In the genomic region with DNA sequence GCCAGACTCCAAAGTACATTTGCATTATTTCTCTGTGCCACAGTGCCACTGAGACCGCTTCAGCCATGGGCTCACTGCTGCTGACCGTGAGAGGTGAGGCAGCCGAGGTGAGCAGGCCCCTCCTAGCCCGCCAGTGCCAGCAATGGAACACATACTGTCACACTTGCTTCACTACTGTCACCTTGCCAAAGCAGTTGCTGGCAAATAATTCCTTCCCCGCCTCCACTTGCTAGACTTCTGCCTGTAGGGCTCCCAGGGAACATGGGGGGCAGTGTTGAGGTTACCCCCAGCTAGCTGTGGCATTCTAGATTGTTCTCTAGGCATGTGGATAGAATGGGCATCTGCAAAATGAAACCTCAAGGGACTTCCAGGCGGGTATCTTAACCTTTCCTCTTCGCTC, we compare ENCODE assay signal across 11 mouse cellular contexts. TPM values are rescaled to one million over a fixed set of nuclear protein-coding genes. Genes with fewer than 3 reads are reported as not detected.
DNase-seq lines count a peak whose midpoint lies in the region; ATAC-seq and TF ChIP-seq lines count a peak whose summit lies in the region.
"Had no signal": no experiment of that assay in that cellular context is flagged by ENCODE, and none has a peak within 500 bp of the region (broad histone marks: within the 10 kb centered on the region; RNA-seq: fewer than 3 reads in every experiment).

No protein-coding gene starts in this region.

- peak; percentile 69 to 80 for DNase-seq in heart, adult 2 months
- no peak for DNase-seq in heart, embryonic 10.5 days (ENCODE audit: low spot score)
- peak; percentile 76 for DNase-seq in adrenal gland, adult 2 months
- peak; percentile 60 for DNase-seq in forebrain, postnatal 0 days
- DNase-seq in layer of hippocampus, adult 11-12 months (ENCODE audit: low spot score) = peak; percentile 81
- DNase-seq in embryo, embryonic 9.5 days (ENCODE audit: extremely low spot score) = no peak
- no peak for DNase-seq in c-Kit-positive CD71-positive TER-119-positive erythroid progenitor cells, embryonic 14.5 days (ENCODE audit: low spot score)

- H3K36me3 ChIP-seq in heart, adult 2 months (ENCODE audit: control insufficient read depth, insufficient read depth, low read length) = no peaks in the 10 kb centered on the region
- H3K36me3 ChIP-seq in heart, embryonic 10.5 days = no peaks in the 10 kb centered on the region
- no peaks in the 10 kb centered on the region for H3K36me3 ChIP-seq in forebrain, postnatal 0 days (ENCODE audit: insufficient read depth)
- H3K36me3 ChIP-seq in neural tube, embryonic 14.5 days (ENCODE audit: control insufficient read depth, insufficient read depth, low read length) = no peaks in the 10 kb centered on the region

- TF ChIP-seq EP300 in heart, adult 2 months (IDR thresholded peaks at IDR 0.05; ENCODE audit: insufficient read depth, low read depth, low read length) = peak; percentile 32; the same call in 1 of the 2 replicates

- peaks cover 7% of the 10 kb centered on the region; the same call in 1 of the 2 replicates for H3K4me1 ChIP-seq in heart, adult 2 months (ENCODE audit: control insufficient read depth, insufficient read depth, low read length)
- H3K4me1 ChIP-seq in heart, embryonic 10.5 days = peaks cover 22% of the 10 kb centered on the region
- H3K4me1 ChIP-seq in forebrain, postnatal 0 days (ENCODE audit: insufficient read depth) = peaks cover 27% of the 10 kb centered on the region
- H3K4me1 ChIP-seq in neural tube, embryonic 14.5 days (ENCODE audit: control insufficient read depth, insufficient read depth, low read length) = peaks cover 37% of the 10 kb centered on the region

- no peaks in the 10 kb centered on the region for H3K79me2 ChIP-seq in heart, adult 2 months (replicated peaks; ENCODE audit: control insufficient read depth, insufficient read depth, low read length)

- WGBS in heart, adult 2 months = 53% methylated on average over 7 of the region's 7 CpGs
- WGBS in heart, embryonic 10.5 days = 63% methylated on average over 7 of the region's 7 CpGs
- WGBS in forebrain, postnatal 0 days = 33% methylated on average over 7 of the region's 7 CpGs
- 57% methylated on average over 7 of the region's 7 CpGs for WGBS in neural tube, embryonic 14.5 days

- intact Hi-C loops in heart, adult 2 months (cut with DNase I) = loop anchor here (10.0 kb wide), 1 partner anchor 198 kb away; no protein-coding TSS in a partner anchor

- 0 out of 2 replicates have a peak, but pooled peaks have one; percentile 19 for TF ChIP-seq POLR2A in heart, adult 2 months (IDR thresholded peaks at IDR 0.05; ENCODE audit: insufficient read depth, low read depth, low read length)

- H3K4me2 ChIP-seq in forebrain, postnatal 0 days (ENCODE audit: low read depth) = peak overlapping the region; percentile 84
- peak overlapping the region; percentile 20; the same call in 1 of the 2 replicates for H3K4me2 ChIP-seq in neural tube, embryonic 14.5 days (ENCODE audit: low read depth, low read length)

- peak overlapping the region; percentile 74 for H3K27ac ChIP-seq in heart, adult 2 months
- no peak overlapping the region for H3K27ac ChIP-seq in heart, embryonic 10.5 days
- H3K27ac ChIP-seq in forebrain, postnatal 0 days (ENCODE audit: low read depth, low read length) = no peak overlapping the region
- H3K27ac ChIP-seq in neural tube, embryonic 14.5 days (ENCODE audit: low read depth, low read length) = no peak overlapping the region
- H3K27ac ChIP-seq: kidney, postnatal 0 days had no signal

- H3K27me3 ChIP-seq in heart, adult 2 months (ENCODE audit: control insufficient read depth, insufficient read depth, low read length) = peaks cover 3% of the 10 kb centered on the region; the same call in 1 of the 2 replicates
- peaks cover 54% of the 10 kb centered on the region for H3K27me3 ChIP-seq in heart, embryonic 10.5 days (ENCODE audit: insufficient read depth, poor library complexity, severe bottlenecking)
- no peaks in the 10 kb centered on the region for H3K27me3 ChIP-seq in forebrain, postnatal 0 days (ENCODE audit: insufficient read depth, low read length)
- peaks cover 4% of the 10 kb centered on the region; the same call in 1 of the 2 replicates for H3K27me3 ChIP-seq in neural tube, embryonic 14.5 days (ENCODE audit: control insufficient read depth, insufficient read depth, low read length)

- no peaks in the 10 kb centered on the region for H3K9me3 ChIP-seq in heart, embryonic 10.5 days
- no peaks in the 10 kb centered on the region for H3K9me3 ChIP-seq in forebrain, postnatal 0 days (ENCODE audit: low read length)
- no peaks in the 10 kb centered on the region for H3K9me3 ChIP-seq in neural tube, embryonic 14.5 days (ENCODE audit: control insufficient read depth, low read length)

- peak; percentile 58 for TF ChIP-seq CTCF in heart, adult 2 months (IDR thresholded peaks at IDR 0.05)
- TF ChIP-seq CTCF in forebrain, postnatal 0 days (IDR thresholded peaks at IDR 0.05; ENCODE audit: low read depth) = peak; percentile 48

- peak; percentile 10; the same call in 1 of the 2 replicates for ATAC-seq in forebrain, postnatal 0 days
- ATAC-seq in neural tube, embryonic 14.5 days (ENCODE audit: low read depth) = no peak

- 0 out of 2 replicates have a peak overlapping the region, but pooled peaks have one; percentile 2 for H3K9ac ChIP-seq in heart, adult 2 months (ENCODE audit: low read depth, low read length)
- no peak overlapping the region for H3K9ac ChIP-seq in forebrain, postnatal 0 days
- H3K9ac ChIP-seq in neural tube, embryonic 14.5 days (replicated peaks; ENCODE audit: low read depth, low read length) = no peak overlapping the region

- no peak overlapping the region for H3K4me3 ChIP-seq in heart, adult 2 months
- no peak overlapping the region for H3K4me3 ChIP-seq in heart, embryonic 10.5 days
- no peak overlapping the region for H3K4me3 ChIP-seq in forebrain, postnatal 0 days (ENCODE audit: low read depth, low read length)
- no peak overlapping the region for H3K4me3 ChIP-seq in neural tube, embryonic 14.5 days (ENCODE audit: low read depth, low read length)

RNA-seq across cellular contexts. Expression of a gene that starts 6.0 kb away (rescaled TPM):
- 10 to 100 TPM; 77.9 to 91.6 TPM for total RNA-seq in heart, adult 2 months (2021)
- 30.1 and 40.7 TPM in 2 replicates for polyA plus RNA-seq in heart, adult 2 months (2012; rRNA removed)
- polyA plus RNA-seq in heart, embryonic 10.5 days (2016; fragmentation: Nextera tagmentation; extraction: Ambion mirVana) = 0.92 and 1.4 TPM in 2 replicates
- total RNA-seq in adrenal gland, adult 2 months (2021) = 100 to 1,000 TPM in 1 of 2 experiments, 10 to 100 TPM in 1; 95.3 to 270 TPM
- polyA plus RNA-seq in adrenal gland, adult 2 months (2012; rRNA removed) = 38.0 and 59.1 TPM in 2 replicates
- total RNA-seq in forebrain, postnatal 0 days (2014; rRNA removed) = 582 and 641 TPM in 2 replicates
- polyA plus RNA-seq in forebrain, postnatal 0 days (2015; fragmentation: Nextera tagmentation; extraction: Ambion mirVana) = 985 and 1,388 TPM in 2 replicates
- polyA plus RNA-seq in neural tube, embryonic 14.5 days (2014; fragmentation: Nextera tagmentation; extraction: Ambion mirVana) = 925 and 1,009 TPM in 2 replicates
- total RNA-seq: common myeloid progenitor, adult 5-6 weeks had no signal

RNA-seq across cellular contexts. Expression of a gene that starts 51.1 kb away (rescaled TPM):
- total RNA-seq in heart, adult 2 months (2021) = not detected
- 0.23 and 0.33 TPM in 2 replicates for polyA plus RNA-seq in heart, adult 2 months (2012; rRNA removed)
- not detected in 2 replicates for polyA plus RNA-seq in heart, embryonic 10.5 days (2016; fragmentation: Nextera tagmentation; extraction: Ambion mirVana)
- not detected for total RNA-seq in adrenal gland, adult 2 months (2021)
- polyA plus RNA-seq in adrenal gland, adult 2 months (2012; rRNA removed) = not detected in 2 replicates
- total RNA-seq in forebrain, postnatal 0 days (2014; rRNA removed) = 0.19 TPM in 1 of 2 replicates, not detected in the other
- polyA plus RNA-seq in forebrain, postnatal 0 days (2015; fragmentation: Nextera tagmentation; extraction: Ambion mirVana) = not detected in 2 replicates
- not detected in 2 replicates for polyA plus RNA-seq in neural tube, embryonic 14.5 days (2014; fragmentation: Nextera tagmentation; extraction: Ambion mirVana)
- total RNA-seq: CH12.LX; common myeloid progenitor, adult 5-6 weeks had no signal
- polyA plus RNA-seq: kidney, postnatal 0 days had no signal

Comparison
In these comparisons a context has a peak if more than half of its experiments do, and no peak if none do; other contexts are left out.
1. DNase-seq: peak in heart, adult 2 months (2 of 2), adrenal gland, adult 2 months (single experiment), forebrain, postnatal 0 days (single experiment) and layer of hippocampus, adult 11-12 months (single experiment); none in heart, embryonic 10.5 days (single experiment), embryo, embryonic 9.5 days (single experiment) and c-Kit-positive CD71-positive TER-119-positive erythroid progenitor cells, embryonic 14.5 days (single experiment).
2. RNA of a gene that starts 6.0 kb away (polyA plus RNA-seq): 985 to 1,388 TPM in forebrain, postnatal 0 days and 925 to 1,009 TPM in neural tube, embryonic 14.5 days; 38.0 to 59.1 TPM in adrenal gland, adult 2 months, 30.1 to 40.7 TPM in heart, adult 2 months and 0.92 to 1.4 TPM in heart, embryonic 10.5 days; every median in the first group is over 10 times any median in the second.